Mouse (Mus musculus): ENCODE data around the gene Lifr.

Lifr gene

GRCm38 (mm10) chr15:7129127-7129943 lies 38.9 kb downstream of the Lifr start:
- peak; percentile 80 for DNase-seq (ENCODE audit: low spot score)

- DNase-seq (ENCODE audit: low spot score) = peak; percentile 38
Measured at GRCm38 (mm10) chr15:7129944-7130287, 39.5 kb downstream of the Lifr start.

- DNase-seq (ENCODE audit: low spot score) = peak; percentile 14
Measured at GRCm38 (mm10) chr15:7130691-7131225, 40.3 kb downstream of the Lifr start.

GRCm38 (mm10) chr15:7132741-7133140 lies 42.3 kb downstream of the Lifr start:
- no peak for DNase-seq (ENCODE audit: low spot score)

GRCm38 (mm10) chr15:7134454-7135052 lies 44.1 kb downstream of the Lifr start:
- peak; percentile 22 for DNase-seq (ENCODE audit: low spot score)

- DNase-seq (ENCODE audit: low spot score) = no peak
Measured at GRCm38 (mm10) chr15:7135982-7136562, 45.7 kb downstream of the Lifr start.

- DNase-seq (ENCODE audit: low spot score) = no peak
Measured at GRCm38 (mm10) chr15:7136912-7137311, 46.5 kb downstream of the Lifr start.

GRCm38 (mm10) chr15:7137607-7138006 lies 47.2 kb downstream of the Lifr start:
- DNase-seq (ENCODE audit: low spot score) = no peak

- no peak for DNase-seq (ENCODE audit: low spot score)
Measured at GRCm38 (mm10) chr15:7138471-7138870, 48.1 kb downstream of the Lifr start.

GRCm38 (mm10) chr15:7140322-7140721 lies 49.9 kb downstream of the Lifr start:
- no peak for DNase-seq (ENCODE audit: low spot score)

GRCm38 (mm10) chr15:7141246-7141645 lies 50.8 kb downstream of the Lifr start:
- no peak for DNase-seq (ENCODE audit: low spot score)

GRCm38 (mm10) chr15:7143689-7144170 lies 53.3 kb downstream of the Lifr start:
- no peak for DNase-seq (ENCODE audit: low spot score)

GRCm38 (mm10) chr15:7144542-7144941 lies 54.1 kb downstream of the Lifr start:
- DNase-seq (ENCODE audit: low spot score) = peak; percentile 62

- DNase-seq (ENCODE audit: low spot score) = no peak
Measured at GRCm38 (mm10) chr15:7144942-7145341, 54.5 kb downstream of the Lifr start.

GRCm38 (mm10) chr15:7145555-7145954 lies 55.1 kb downstream of the Lifr start:
- peak; percentile 65 for DNase-seq (ENCODE audit: low spot score)

- peak; percentile 18 for DNase-seq (ENCODE audit: low spot score)
Measured at GRCm38 (mm10) chr15:7146529-7146928, 56.1 kb downstream of the Lifr start.

GRCm38 (mm10) chr15:7149796-7150195 lies 59.4 kb downstream of the Lifr start:
- DNase-seq (ENCODE audit: low spot score) = no peak

GRCm38 (mm10) chr15:7150591-7150990 lies 60.2 kb downstream of the Lifr start:
- DNase-seq (ENCODE audit: low spot score) = no peak

GRCm38 (mm10) chr15:7152116-7152760 lies 61.8 kb downstream of the Lifr start:
- no peak for DNase-seq (ENCODE audit: low spot score)

- no peak for DNase-seq (ENCODE audit: low spot score)
Measured at GRCm38 (mm10) chr15:7154010-7154736, 63.8 kb downstream of the Lifr start.

- DNase-seq (ENCODE audit: low spot score) = no peak
Measured at GRCm38 (mm10) chr15:7154737-7155090, 64.3 kb downstream of the Lifr start.

GRCm38 (mm10) chr15:7157658-7158057 lies 67.2 kb downstream of the Lifr start:
- no peak for DNase-seq (ENCODE audit: low spot score)

Data from adipocyte (in vitro differentiated cells).